Mouse (Mus musculus) right cerebral cortex, adult 18-20 months (tissue): ENCODE results near the gene Ccdc134.

ENCODE experiments used
- DNase-seq: peaks from one replicate; pipeline ENCODE4 v3.0.0; 2022; ENCODE audit warnings: mixed read lengths

Ccdc134 gene

DNA sequence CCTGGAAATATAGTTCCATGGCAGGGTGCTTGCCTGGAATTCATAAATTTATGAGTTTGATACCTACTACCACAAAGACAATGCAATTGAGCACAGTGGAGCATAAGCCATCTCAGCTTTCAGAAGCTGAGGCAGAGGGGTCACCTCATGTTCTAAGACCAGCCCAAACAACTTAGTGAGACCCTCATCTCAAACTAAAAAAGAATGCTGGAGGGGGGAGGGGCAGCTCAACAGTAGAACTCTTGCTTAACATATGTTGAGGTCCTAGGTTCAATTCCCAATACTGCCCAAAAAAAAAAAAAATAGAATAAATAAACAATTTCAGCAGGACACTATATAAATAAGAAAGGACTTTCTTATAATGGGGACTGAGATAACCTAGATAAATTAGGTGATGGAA, 22.3 kb downstream of the Ccdc134 start:
- no peak for DNase-seq

DNA sequence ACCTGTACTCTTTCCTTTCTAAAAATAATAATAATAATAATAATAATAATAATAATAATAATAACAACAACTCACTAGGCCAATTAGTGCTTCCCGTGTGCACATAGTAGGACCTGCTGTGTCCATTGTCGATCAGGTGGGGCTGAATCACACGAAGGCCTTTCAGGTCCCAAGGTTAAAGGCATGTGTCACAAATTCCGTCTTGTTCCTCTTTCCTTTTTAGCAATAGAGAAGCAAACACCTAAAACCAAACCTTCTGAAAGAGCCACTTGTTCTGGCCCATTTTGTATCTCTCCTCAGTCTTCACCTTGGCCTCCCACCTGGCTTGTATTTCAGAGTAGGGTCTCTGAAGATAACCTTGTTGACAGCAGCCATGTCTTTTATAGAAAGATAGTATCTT, 23.5 kb downstream of the Ccdc134 start:
- no peak for DNase-seq

DNA sequence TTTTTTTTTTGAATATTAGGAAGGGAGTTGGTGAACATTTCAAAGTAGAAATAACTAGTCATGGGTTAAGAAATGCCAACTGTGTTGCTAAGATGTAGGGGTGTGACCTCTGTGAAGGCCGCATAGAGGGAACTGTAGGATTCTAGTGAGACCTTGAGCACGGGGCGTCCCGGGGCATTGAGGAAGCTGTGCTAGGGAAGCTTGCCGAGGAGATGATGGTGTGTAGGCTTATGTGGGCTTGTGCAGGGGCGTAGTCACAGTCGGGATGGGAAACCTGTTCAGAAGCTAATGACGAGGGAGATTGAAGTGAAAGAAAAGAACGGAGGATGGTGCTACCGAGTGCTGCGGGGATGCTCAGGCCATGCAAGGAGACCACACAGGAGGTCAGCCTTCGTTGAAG, 24.3 kb downstream of the Ccdc134 start:
- no peak for DNase-seq

- DNase-seq = no peak
Measured at GRCm38 (mm10) chr15:82152435-82152834, 24.7 kb downstream of the Ccdc134 start.

- no peak for DNase-seq
Measured at GRCm38 (mm10) chr15:82156298-82156697, 28.6 kb downstream of the Ccdc134 start.

DNA sequence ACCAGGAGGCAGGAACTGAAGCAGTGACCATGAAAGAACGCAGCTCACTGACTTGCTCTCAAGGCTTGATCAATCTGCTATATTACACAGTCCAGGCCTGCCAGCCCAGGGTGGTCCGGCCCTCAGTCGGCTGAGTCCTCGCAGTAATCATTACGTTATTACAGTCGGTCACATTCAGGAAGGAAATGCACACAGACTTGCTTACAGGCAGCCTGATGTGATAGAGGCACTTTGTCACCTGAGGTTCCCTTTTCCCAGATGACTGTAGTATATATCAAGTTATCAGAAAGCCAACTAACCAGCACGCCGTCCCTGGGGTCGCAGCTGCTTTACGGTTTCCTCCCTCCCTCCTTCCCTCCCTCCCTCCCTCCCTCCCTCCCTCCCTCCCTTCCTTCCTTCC, 29.2 kb downstream of the Ccdc134 start:
- DNase-seq = no peak

DNA sequence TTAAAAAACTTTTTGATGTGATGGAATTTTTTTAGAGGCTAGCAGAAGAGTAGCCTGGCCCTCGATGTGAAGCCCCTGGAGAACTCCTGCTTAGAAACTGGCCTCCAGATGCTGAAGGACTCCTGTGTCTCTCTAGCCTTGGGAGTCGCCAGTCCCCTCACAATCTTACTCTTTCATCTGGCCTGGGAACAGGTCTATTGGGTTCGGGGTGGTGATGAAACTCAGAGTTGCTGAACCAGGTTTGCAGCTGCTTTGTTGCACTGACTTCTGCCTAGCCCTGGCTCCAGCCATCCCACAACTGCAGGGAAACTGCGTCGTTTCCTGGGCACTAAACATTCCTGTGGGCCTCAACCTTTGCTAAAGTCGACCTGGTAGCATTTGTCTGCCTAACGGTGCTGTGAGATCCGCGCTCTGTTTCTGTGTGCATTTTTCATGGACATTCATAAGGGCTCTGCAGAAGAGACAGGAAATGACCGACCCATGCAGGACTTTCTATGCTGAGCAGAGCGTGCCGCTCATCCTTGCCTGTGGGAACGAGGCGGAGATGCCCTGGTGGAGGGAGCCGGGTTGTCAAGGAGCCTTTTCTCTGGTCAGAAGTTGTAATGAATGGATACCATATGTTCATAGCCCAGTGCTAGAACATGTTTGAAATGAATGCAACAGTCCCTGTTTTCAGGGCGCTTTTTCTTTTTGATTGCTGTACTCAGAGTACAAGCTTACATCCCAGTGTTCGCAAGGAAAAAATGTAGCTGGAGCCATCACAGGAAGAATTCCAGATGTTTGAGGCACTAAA, 30.7 kb downstream of the Ccdc134 start:
- DNase-seq = no peak

DNA sequence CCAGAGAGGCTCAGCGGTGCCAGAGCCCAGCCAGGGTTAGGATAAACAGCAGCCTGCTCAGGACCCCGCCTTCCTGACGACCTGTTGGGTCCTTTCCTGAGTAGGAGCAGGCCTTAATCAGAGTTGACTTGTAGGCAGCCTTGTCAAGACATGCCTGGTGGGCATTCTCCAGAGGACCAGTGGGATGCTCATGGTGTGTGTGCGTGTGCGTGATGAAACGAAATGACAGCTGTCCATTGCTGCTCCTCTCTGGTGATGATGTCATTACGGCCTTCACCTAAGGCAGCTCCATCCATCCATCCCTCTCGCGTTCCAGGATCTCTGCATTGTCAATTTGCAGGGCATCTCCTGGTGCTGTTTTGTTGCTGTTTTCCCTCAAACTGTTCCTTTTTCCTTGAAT, 31.7 kb downstream of the Ccdc134 start:
- no peak for DNase-seq

DNA sequence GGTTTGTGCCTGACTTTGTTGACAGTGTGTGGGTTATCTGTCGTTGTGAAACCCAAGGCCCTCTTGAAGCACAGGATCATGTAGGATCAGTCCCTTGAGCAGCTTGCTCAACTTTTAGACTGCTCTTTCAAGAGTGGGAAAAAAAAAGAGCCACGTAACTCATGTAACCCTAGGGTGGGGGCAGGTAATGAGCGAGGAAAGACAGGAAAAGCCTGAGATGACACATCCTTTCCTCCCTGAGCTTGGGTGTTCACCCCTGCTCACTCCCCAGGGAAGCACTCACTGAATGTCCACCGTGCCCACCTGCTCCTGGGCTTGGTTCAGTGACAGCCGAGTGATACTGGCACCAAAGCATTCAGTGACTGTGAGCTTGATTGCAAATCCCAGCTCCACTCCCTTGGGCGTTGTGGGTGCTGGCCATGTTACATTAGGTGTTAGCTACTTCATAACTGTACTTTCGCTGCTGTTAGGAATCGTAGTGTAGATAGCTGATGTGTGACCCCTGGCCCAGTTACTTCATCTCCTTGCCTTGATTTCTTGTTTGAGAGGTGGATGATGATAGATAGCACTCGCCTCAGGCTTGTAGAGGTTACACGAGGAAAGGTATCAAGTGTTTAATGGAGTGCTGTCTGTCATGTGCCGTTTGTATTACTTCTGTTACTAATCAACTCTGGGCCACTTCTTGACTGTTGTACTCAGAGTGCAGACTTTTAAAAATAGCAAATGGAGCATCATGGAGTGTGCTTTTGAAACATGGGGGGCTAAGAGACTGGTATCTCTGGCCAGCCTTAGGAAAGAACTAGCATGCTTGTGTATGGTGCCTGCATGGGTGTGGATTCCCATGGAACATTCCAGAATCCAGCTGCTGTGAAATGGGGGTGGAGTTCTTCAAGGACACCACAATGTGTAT, 33.3 kb downstream of the Ccdc134 start:
- DNase-seq = no peak

DNA sequence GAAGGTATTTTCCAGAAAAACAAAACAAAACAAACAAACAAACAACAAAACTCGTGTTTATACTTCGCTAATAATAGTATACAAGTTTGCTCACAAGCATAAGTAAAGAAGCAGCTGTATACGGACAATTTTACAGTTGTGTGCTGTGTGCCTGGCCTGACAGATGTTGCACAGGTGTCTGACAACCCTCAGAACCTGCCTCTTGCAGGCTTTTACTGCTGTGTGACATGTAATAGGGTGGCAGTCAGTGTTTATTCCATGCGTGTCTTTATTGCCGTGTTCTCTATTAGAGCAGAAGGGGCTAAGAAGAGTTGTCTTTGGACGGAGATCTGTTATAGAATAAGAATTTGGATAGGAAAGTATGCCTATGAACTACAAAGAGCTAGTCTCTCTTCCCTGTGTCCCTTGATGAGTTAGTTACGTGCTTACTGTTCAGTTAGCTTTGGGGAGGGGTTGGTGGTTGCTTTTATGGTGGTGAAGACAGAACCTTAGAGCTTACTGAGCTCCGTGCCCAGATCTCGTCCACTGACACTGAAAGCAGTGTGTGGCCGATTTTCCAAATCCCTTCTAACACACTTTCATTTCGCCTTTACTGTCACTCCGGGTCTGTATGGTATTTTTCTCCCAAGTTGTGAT, 34.4 kb downstream of the Ccdc134 start:
- DNase-seq = no peak

- no peak for DNase-seq
Measured at GRCm38 (mm10) chr15:82163356-82164060, 35.8 kb downstream of the Ccdc134 start.

DNA sequence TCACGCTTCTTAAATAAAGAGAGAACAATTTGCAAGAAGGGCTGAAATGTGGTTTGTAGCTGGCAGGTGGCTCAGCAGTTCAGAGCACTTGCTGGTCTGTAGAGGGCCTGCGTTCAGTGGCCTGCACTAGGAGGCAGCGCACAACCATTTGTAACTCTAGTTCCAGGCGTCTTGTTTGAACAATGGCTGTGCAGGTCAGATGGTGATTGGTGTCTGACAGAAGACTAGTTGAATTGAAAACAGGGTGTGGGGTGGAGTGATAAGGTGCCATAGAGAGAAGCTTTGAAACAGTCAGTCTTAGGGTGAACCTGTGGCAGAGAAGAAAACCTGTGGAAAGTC, 36.3 kb downstream of the Ccdc134 start:
- no peak for DNase-seq

DNA sequence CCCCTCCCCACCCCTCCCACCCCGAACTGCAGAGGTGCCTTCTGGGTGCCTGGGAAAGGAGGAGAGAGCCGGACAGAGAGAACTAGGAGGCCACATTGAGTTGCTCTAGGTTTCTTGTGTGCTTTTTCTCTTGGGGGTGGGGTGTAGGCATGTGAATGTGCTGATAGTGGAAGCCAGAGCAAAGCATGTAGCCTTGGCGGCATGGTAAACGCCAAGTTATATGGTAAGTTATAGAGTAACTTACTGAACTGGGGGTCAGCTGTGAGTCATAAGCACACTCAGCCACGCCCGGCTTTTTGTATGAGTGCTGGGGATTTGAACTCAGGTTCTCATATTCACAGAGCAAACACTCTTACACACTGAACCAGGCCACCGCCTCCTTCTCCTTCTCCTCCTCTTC, 36.8 kb downstream of the Ccdc134 start:
- no peak for DNase-seq

- DNase-seq = peak; percentile 62
Measured at GRCm38 (mm10) chr15:82165332-82166239, 37.9 kb downstream of the Ccdc134 start.

DNA sequence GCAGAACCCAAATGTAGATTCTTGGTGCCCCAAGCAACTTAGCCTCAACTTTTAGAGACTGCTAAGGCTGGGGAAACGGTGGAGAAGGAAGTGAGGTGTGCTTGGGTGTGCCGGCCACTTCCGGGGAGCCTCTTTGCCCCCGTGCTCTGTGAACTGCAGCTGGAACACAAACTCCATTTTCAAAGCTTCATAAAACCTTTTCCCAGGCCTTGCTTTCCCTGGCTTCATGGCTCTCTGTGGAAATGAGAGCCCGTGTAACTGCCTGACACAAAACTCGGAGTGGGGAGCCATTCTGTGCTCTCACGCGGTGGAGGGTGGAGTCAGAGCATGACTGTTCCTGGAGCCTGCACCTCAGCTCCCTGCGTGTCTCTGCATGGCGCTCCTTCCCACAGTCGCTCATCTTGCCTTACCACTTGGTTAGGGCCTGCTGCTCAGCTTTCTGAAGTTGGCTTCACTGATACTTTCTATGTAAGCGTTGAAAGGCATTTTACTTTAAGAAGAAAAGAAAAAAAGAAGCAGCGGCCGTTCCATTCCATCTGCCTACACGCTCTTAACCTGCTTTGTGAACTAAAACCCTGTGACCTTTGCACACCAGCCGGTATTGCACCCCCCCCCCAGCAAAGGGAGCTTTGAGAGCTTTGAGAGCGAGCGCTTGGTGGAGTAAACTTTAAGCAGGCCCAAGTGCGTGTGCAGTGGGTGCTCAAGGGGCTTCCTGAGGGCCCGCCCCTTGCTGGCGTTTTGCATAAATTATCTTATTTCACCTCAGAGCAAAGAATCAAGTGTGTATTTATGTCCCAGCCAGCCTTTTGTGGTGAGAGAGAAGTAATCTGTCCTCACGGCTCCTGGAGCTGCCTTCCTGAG, 38.7 kb downstream of the Ccdc134 start:
- DNase-seq = peak; percentile 31

DNA sequence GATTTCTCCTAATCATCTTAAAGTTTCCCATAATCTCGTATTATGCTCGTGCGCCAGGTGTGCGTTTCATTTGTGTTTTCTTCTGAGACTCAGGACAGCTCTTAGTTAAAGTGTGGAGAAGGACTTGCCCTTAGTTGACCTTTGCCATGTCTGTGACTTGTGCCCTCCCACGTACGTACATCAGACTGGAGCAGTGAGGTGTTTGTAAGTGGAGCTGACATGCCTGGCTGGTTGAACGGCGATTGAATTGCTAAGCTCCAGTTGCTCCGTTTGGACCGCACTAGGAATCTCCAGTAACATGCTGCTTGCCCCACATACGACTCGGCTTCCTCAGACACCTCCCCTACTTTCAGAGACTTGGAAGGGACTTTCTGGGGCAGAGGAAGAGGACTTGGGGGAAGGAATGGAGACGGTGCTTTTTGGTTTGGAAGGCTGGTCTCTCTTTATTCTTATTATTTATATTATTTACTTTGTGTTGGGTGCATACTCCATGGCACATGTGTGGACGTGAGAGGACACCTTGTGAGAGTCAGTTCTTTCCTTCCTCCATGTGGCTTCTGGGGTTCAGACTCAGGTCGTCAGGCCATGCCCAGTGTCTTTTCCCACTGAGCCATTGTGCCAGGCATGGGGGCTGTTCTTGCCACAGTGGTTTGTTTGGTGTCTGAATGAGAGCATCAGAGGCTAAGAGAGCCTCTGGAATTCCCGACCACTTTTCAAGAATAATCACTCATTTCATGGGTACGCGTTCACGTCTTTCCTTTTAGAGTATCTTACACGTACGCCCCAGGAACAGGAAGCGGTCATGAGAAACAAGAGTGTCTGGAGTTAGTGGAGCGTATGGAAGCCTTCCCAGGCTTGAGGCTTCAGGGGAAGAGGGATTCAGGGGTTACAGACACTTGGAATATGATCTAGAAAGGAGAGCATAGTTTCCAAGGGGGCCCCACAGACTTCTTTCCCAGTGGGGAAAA, 39.8 kb downstream of the Ccdc134 start:
- no peak for DNase-seq

GRCm38 (mm10) chr15:82169671-82170070, 41.9 kb downstream of the Ccdc134 start:
- DNase-seq = no peak

- DNase-seq = no peak
Measured at GRCm38 (mm10) chr15:82170437-82171377, 43.0 kb downstream of the Ccdc134 start.
